Mouse (Mus musculus) lung, postnatal 0 days (tissue): ENCODE measurements at regions not wholly inside any gene's neighbourhood (a gene's known extent, or its start where the extent isn't known, plus 50 kb on each side); places are given as distances from the start of the nearest gene placed in this dataset.
A peak's percentile ranks its signal among the peaks of the same experiment; 100 is the strongest.

ENCODE experiments used
- ATAC-seq: fragments of 200-750 bp; cut with Nextera tagmentation; 2 replicates; pipeline ENCODE4 v1.8.0; 2017; ENCODE audit warnings: moderate library complexity
- DNase-seq: peaks from one replicate; pipeline ENCODE4 v3.0.0-alpha.2; 2016; ENCODE audit warnings: low spot score
- H3K27ac ChIP-seq: fragments of 300-500 bp; sonication (generic); 2 replicates; pipeline ENCODE4 v1.5.1; 2014; ENCODE audit warnings: antibody characterized with exemption, mild to moderate bottlenecking, low read length, mixed read lengths
- H3K27me3 ChIP-seq: fragments of 300-500 bp; sonication (generic); replicated peaks from 2 replicates; pipeline ENCODE4 v1.6.1; 2014; ENCODE audit warnings: low read length, mixed read lengths; ENCODE audit not compliant: insufficient read depth
- H3K36me3 ChIP-seq: fragments of 300-500 bp; sonication (generic); 2 replicates; pipeline ENCODE4 v1.6.1; 2014; ENCODE audit warnings: low read length, mixed read lengths; ENCODE audit not compliant: insufficient read depth
- H3K4me1 ChIP-seq: fragments of 300-500 bp; sonication (generic); 2 replicates; pipeline ENCODE4 v1.6.1; 2014; ENCODE audit warnings: antibody characterized with exemption, low read depth, low read length, mixed read lengths; ENCODE audit not compliant: insufficient read depth
- H3K4me2 ChIP-seq: fragments of 300-500 bp; sonication (generic); replicated peaks from 2 replicates; pipeline ENCODE4 v1.6.1; 2014; ENCODE audit warnings: low read depth, mild to moderate bottlenecking, low read length, moderate library complexity, mixed read lengths
- H3K4me3 ChIP-seq: fragments of 300-500 bp; sonication (generic); 2 replicates; pipeline ENCODE4 v1.5.1; 2014; ENCODE audit warnings: low read depth, low read length
- H3K9ac ChIP-seq: fragments of 300-500 bp; sonication (generic); replicated peaks from 2 replicates; pipeline ENCODE4 v1.6.1; 2014; ENCODE audit warnings: low read depth, mild to moderate bottlenecking
- H3K9me3 ChIP-seq: fragments of 300-500 bp; sonication (generic); 2 replicates; pipeline ENCODE4 v1.6.1; 2016; ENCODE audit warnings: low read length, mixed read lengths
- CTCF ChIP-seq: IDR thresholded peaks from 2 replicates; pipeline ENCODE4 v1.5.1; 2016; ENCODE audit warnings: antibody characterized with exemption, mild to moderate bottlenecking
- EP300 ChIP-seq: IDR thresholded peaks from 2 replicates; pipeline ENCODE4 v1.6.1; 2016; ENCODE audit warnings: antibody characterized with exemption, mild to moderate bottlenecking, control low read depth
- WGBS: fragments of 180-500 bp; shearing (Covaris S2); extraction: QIAGEN DNeasy Blood & Tissue Kit; methylation state at CpG from one replicate; pipeline ENCODE4 v1.1.7; 2014; 5-methylcytosine and 5-hydroxymethylcytosine counted together

DNA sequence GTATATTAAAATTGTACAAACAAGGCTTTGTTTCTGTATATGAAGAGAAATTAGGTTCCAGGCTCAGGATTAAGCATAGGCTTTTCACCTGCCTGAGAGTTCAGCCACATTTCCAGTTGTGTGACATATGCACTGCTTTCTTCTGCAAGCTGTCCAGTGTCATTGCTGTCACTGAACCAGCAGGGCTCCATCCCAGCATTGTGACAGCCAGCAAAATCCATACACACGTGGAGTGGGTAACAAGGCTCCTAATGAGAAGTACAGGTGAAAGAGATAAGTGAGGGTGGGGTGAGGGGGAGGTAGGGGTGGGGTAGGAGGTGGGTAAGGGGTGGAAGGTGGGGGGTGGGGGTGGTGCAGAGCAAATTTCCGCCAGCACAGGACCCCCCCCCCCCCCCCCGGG is 144.1 kb downstream of the Cd24a start:
- WGBS = 13% methylated on average over 3 of the region's 3 CpGs
- TF ChIP-seq CTCF = no peak
- no peak for TF ChIP-seq EP300
- Histone ChIP-seq H3K4me3 (no peak overlapping the region), H3K4me2 (peak overlapping the region; percentile 71; the same call in 1 of the 2 replicates), H3K27ac (no peak overlapping the region), H3K4me1 (0 out of 2 replicates have a peak, but pooled peaks cover 4% of the 10 kb centered on the region), H3K27me3 (no peaks in the 10 kb centered on the region), H3K36me3 (no peaks in the 10 kb centered on the region), H3K9me3 (no peaks in the 10 kb centered on the region), H3K9ac (no peak overlapping the region)
- DNase-seq (no peak), ATAC-seq (no peak)

DNA sequence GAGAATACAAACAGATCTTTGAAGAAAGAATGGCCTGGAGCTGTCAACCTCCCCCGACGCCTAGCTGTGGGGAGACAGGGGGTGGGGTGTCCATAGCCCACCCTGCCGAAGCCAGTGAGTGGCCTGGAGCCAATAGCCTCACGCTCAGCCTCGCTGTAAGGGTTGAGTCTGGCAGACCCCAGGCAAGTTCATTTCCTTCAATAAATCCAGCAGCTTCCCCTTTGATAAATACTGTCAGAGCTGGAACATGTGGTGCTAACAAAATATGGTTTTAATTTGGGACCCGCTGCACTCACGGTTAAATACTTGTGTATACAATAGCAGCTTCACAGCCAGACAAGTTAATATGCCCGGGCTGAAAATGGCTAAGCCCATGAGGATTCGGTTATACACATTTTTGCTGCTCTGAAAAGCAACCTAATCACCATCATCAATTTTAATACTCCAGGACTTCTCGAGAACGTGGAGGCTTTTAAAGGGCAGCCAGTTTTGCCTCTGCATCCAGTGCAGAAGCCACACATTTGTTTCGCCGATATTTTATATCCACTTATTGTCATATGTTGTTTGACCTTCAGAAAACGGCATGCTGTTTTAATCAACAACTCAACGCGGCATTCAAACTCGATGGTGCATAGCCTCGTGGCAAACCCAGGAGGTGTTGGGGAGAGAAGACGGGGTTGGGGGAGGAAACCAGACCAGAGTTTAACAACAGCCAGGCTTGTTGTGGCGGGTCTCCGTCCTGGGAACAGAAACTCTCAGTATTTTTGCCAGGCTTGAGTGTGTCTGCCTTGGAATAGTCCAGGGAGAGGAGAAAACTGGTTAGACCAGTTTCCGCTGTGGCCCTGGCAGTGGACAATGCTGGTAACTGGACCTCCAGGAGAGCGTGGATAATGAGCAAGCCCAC is 144.9 kb downstream of the Cd24a start:
- H3K4me2 ChIP-seq = peak overlapping the region; percentile 71
- H3K9ac ChIP-seq = peak overlapping the region; percentile 23; the same call in 1 of the 2 replicates
- peak; percentile 79 for DNase-seq
- ATAC-seq = peak; percentile 90
- H3K27ac ChIP-seq = peak overlapping the region; percentile 32; the same call in 1 of the 2 replicates
- no peaks in the 10 kb centered on the region for H3K36me3 ChIP-seq
- peak overlapping the region; percentile 37 for H3K4me3 ChIP-seq
- 4% methylated on average over 23 of the region's 23 CpGs for WGBS
- no peak for TF ChIP-seq CTCF
- peak; percentile 17; the same call in 1 of the 2 replicates for TF ChIP-seq EP300
- no peaks in the 10 kb centered on the region for H3K27me3 ChIP-seq
- no peaks in the 10 kb centered on the region for H3K9me3 ChIP-seq
- H3K4me1 ChIP-seq = 0 out of 2 replicates have a peak, but pooled peaks cover 4% of the 10 kb centered on the region

DNA sequence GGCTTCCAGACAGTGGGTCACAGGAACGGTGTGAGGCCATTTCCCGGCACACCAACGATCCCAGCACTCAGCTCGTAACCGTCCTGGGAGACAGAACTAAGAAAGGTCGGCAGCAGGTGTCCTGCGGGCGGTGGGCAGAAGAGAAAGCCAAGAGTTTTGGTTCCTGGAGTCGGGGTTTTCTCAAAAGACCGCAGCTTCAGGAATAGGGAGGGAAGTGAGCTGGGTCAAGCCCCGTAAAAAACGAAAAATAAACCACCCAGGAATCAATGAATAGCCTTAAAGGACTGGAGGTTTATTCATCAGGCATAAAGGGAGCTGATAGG is 145.5 kb downstream of the Cd24a start:
- Histone ChIP-seq H3K4me2 (peak overlapping the region; percentile 71), H3K27ac (0 out of 2 replicates have a peak overlapping the region, but pooled peaks have one; percentile 32), H3K27me3 (no peaks in the 10 kb centered on the region), H3K4me1 (0 out of 2 replicates have a peak, but pooled peaks cover 4% of the 10 kb centered on the region), H3K9me3 (no peaks in the 10 kb centered on the region), H3K9ac (peak overlapping the region; percentile 23; the same call in 1 of the 2 replicates), H3K4me3 (peak overlapping the region; percentile 37), H3K36me3 (no peaks in the 10 kb centered on the region)
- 4% methylated on average over 12 of the region's 12 CpGs for WGBS
- ATAC-seq = peak; percentile 7; the same call in 1 of the 2 replicates
- TF ChIP-seq CTCF (no peak), EP300 (no peak)
- no peak for DNase-seq

DNA sequence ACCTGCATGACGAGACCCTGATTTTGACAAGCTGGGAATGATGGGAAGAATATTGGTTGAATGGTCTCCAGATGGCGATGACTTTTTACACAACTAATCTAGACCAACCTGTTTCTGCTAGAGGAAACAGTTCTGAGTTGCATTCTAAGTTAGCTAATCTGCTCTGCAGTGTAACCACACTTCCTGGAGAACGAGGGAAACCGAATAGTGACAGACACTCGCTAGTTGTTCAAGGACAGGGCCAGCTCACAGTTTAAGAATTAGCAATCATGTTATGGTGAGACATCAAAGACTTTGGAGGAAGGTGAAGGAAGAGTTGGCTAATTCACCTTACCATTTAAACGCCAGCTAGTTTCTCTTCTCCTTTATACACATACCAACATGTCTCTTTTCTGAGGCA is 149.7 kb downstream of the Cd24a start:
- Histone ChIP-seq H3K36me3 (no peaks in the 10 kb centered on the region), H3K4me2 (no peak overlapping the region), H3K4me1 (0 out of 2 replicates have a peak, but pooled peaks cover 4% of the 10 kb centered on the region), H3K9ac (no peak overlapping the region), H3K4me3 (no peak overlapping the region), H3K27ac (no peak overlapping the region), H3K27me3 (no peaks in the 10 kb centered on the region), H3K9me3 (no peaks in the 10 kb centered on the region)
- ATAC-seq (no peak), DNase-seq (no peak)
- 71% methylated on average over 6 of the region's 6 CpGs for WGBS
- TF ChIP-seq EP300 (no peak), CTCF (no peak)

DNA sequence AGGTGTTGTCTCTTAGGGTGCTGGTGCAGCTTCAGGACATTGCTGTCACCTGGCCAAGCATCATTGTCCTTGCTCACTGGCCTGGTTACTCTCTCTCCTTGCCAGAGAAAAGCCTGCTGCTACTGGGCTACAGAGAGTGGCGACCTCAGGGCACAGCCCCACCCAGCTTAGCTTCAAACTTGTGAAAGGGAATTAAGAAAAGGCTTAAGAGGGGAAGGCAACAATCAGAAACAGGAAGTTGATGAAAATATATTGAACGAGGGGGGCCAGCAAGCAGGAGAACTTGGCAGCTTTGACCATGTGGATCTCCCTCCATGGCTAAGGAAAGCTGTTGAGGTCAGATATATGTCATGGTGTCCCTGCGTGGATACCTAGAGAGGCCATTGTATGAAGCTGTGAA is 151.1 kb downstream of the Cd24a start:
- Histone ChIP-seq H3K36me3 (no peaks in the 10 kb centered on the region), H3K4me3 (no peak overlapping the region), H3K27ac (no peak overlapping the region), H3K4me2 (no peak overlapping the region), H3K9me3 (no peaks in the 10 kb centered on the region), H3K27me3 (no peaks in the 10 kb centered on the region), H3K4me1 (no peaks in the 10 kb centered on the region), H3K9ac (no peak overlapping the region)
- DNase-seq (no peak), ATAC-seq (no peak)
- TF ChIP-seq EP300 = no peak
- TF ChIP-seq CTCF = no peak
- WGBS = 58% methylated on average over 3 of the region's 3 CpGs

DNA sequence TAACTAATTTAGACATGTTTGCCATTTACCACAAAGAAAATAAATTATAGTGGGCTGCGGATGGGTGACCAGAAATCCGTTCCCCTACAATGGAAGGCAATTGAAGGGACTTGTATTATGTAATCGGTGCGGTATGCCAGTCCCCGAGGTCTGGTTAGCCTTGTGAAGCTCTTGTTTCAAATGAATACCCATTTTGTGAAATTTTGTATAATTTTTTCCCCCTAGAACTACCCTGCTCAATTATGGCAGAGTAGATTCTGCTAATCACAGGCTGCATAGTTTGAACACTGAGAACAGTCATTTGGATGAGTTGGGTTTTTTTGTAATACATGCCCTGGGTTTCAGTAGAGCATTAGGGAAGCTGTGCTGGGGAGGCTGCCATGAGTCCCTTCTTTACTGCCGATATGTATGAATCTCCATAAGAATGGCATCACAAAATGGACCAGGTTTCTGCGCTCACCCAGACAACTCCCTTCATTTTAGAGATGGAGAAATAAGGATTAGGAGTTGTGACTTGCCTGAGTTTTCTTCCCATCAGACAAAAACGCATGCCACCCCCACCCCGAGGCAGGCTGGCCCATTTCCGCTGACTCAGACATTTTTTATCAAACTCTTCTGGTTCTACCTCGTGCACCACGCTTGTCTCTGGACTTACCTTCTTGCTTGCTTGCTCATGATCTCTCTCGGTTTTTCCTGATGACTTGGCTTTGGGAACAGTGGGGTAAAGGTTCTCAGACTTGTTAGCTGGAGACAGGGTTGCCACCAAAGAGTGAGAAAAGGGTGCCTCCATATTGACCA is 155.7 kb downstream of the Cd24a start:
- no peaks in the 10 kb centered on the region for H3K27me3 ChIP-seq
- no peaks in the 10 kb centered on the region for H3K4me1 ChIP-seq
- no peaks in the 10 kb centered on the region for H3K36me3 ChIP-seq
- H3K4me2 ChIP-seq = no peak overlapping the region
- WGBS = 86% methylated on average over 13 of the region's 13 CpGs
- no peak overlapping the region for H3K9ac ChIP-seq
- no peak for ATAC-seq
- H3K27ac ChIP-seq = no peak overlapping the region
- no peaks in the 10 kb centered on the region for H3K9me3 ChIP-seq
- H3K4me3 ChIP-seq = no peak overlapping the region
- DNase-seq = no peak
- TF ChIP-seq CTCF (no peak), EP300 (no peak)
